Mouse (Mus musculus): ENCODE results near the gene Lrrc25.
A peak's percentile ranks its signal among the peaks of the same experiment; 100 is the strongest.

Lrrc25 gene

GRCm38 (mm10) chr8:70649324-70649723, 33.4 kb downstream of the Lrrc25 start:
- DNase-seq, result peak; percentile 93

GRCm38 (mm10) chr8:70650351-70650750, 34.4 kb downstream of the Lrrc25 start:
- DNase-seq, result no peak

GRCm38 (mm10) chr8:70653226-70653625, 37.3 kb downstream of the Lrrc25 start:
- DNase-seq, result peak; percentile 87

GRCm38 (mm10) chr8:70654121-70654520, 38.2 kb downstream of the Lrrc25 start:
- no peak for DNase-seq

GRCm38 (mm10) chr8:70655469-70655868, 39.5 kb downstream of the Lrrc25 start:
- no peak for DNase-seq

- no peak for DNase-seq
These were observed 40.3 kb downstream of the Lrrc25 start for GRCm38 (mm10) chr8:70656193-70656790.

GRCm38 (mm10) chr8:70657214-70657613, 41.3 kb downstream of the Lrrc25 start:
- no peak for DNase-seq

- no peak for DNase-seq
These were observed 41.8 kb downstream of the Lrrc25 start for GRCm38 (mm10) chr8:70657739-70658138.

- DNase-seq, result no peak
These were observed 43.1 kb downstream of the Lrrc25 start for GRCm38 (mm10) chr8:70658897-70659603.

GRCm38 (mm10) chr8:70659604-70660272, 43.8 kb downstream of the Lrrc25 start:
- DNase-seq, result peak; percentile 96

- DNase-seq, result peak; percentile 71
These were observed 44.3 kb downstream of the Lrrc25 start, which contains the start of gene Pgpep1 for GRCm38 (mm10) chr8:70660273-70660725. Gene Pgpep1 (minus strand): TSS chr8:70660388.

GRCm38 (mm10) chr8:70663691-70664090, 47.7 kb downstream of the Lrrc25 start:
- peak; percentile 19 for DNase-seq

- DNase-seq, result no peak
These were observed 48.7 kb downstream of the Lrrc25 start for GRCm38 (mm10) chr8:70664631-70665030.

GRCm38 (mm10) chr8:70665599-70665998, 49.6 kb downstream of the Lrrc25 start:
- DNase-seq, result no peak

- peak; percentile 77 for DNase-seq
These were observed 51.1 kb downstream of the Lrrc25 start for GRCm38 (mm10) chr8:70667071-70667470.

Measured in lung, postnatal 10 days (tissue).